Mouse (Mus musculus) neural tube, embryonic 13.5 days (tissue): ENCODE results near the gene Popdc3. TPM values are rescaled to one million over a fixed set of nuclear protein-coding genes. Genes with fewer than 3 reads are reported as not detected.

ENCODE experiments used
- polyA plus RNA-seq: library from polyadenylated mRNA; unstranded; fragments of >200 nt; fragmentation: Nextera tagmentation; extraction: Ambion mirVana; gene quantifications from 2 replicates; pipeline ENCODE4 v1.2.1, GENCODE M21; 2015

The Popdc3 gene
- polyA plus RNA-seq, 1 experiment from 2014 or later, result 4.1 TPM

Other genes starting within 250 kb of the Popdc3 start
- gene Prep, start 110.9 kb upstream of the Popdc3 start, polyA plus RNA-seq, result 26.4 and 28.6 TPM in 2 replicates
- 3.6 and 5.1 TPM in 2 replicates for gene Bves, start 157.7 kb downstream of the Popdc3 start, polyA plus RNA-seq